Mouse (Mus musculus) liver, postnatal 0 days (tissue): ENCODE measurements at regions not wholly inside any gene's neighbourhood (a gene's known extent, or its start where the extent isn't known, plus 50 kb on each side); places are given as distances from the start of the nearest gene placed in this dataset.

Experiments used
- CTCF ChIP-seq: sonication (generic); IDR thresholded peaks from 2 replicates; pipeline ENCODE4 v1.5.1; 2016; ENCODE audit warnings: antibody characterized with exemption, low read depth
- EP300 ChIP-seq: IDR thresholded peaks from 2 replicates; pipeline ENCODE4 v1.6.1; 2016; ENCODE audit warnings: antibody characterized with exemption, low read depth, mild to moderate bottlenecking

GRCm38 (mm10) chr6:89259406-89259994, 102.9 kb downstream of the Plxna1 start:
- no peak for TF ChIP-seq CTCF
- no peak for TF ChIP-seq EP300
